Mouse (Mus musculus) T-cell, adult 2 months (primary cell): ENCODE data around the gene Fam221b.

Experiments used
- DNase-seq: peaks from one replicate; pipeline ENCODE4 v3.0.0; 2022; ENCODE audit warnings: low spot score

The Fam221b gene

DNA sequence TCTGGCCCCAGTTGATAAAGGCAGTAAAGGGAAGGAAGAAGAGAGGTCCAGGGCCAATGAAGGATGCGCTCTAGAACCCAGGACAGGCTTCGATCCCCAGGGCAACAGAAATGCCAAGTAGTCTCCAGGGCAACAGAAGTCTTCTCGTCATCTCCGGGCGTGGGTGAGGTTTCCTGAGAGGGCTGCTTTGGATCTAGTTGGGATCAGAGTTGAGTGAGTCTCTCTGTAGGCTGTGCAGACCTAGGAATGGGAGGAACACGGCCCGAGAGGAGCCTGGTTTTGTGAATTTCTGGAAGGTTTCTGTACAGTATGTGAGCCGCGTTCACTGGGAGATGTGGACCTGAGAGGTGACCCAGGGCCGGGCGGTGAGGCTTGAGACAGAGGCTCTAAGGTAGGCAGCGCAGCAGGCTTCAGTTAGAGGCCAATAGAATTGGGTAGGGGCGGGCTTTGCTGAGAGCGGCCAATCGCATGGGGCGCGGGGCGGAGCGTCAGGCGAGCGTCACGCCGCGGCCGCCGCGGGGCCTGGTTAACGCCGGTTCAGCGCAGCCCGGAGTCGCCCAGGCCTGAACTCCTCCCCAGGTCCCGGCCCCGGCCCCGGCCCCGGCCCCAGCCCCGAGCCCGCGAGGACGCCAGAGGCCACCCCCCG lies at the start of gene Fam221b, which contains the start of gene Tmem8b:
Gene Fam221b, minus strand, starts transcription at position 364 of the 646 bp plus-strand sequence.
Gene Tmem8b, plus strand, starts transcription at position 190 of the 646 bp plus-strand sequence.
- peak; percentile 85 for DNase-seq

DNA sequence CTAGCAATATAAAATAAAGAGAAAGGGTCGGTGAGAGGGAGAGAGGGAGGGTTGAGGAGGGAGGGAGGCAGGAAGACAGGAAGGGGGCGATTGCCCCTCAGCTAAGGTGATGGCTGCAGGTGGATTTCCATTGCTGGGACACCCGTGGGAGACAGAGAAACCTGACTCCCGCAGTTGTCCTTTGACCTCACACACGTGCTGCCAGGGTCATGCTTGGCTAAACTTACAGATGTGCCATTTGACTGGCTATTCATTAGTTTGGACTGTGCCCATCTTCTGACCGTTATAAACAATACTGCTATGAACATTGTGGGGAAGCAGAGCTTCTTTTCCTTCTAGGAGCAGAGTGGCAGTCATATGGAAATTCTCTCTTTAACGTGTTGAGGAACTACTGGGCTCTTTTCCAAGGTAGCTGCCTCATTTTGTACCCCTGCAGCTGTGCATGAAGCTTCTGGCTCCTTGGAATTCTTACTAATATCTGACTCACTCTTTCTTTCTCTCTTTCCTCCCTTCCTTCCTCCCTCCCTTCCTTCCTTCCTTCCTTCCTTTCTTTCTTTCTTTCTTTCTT lies 44.8 kb upstream of the Fam221b start:
- DNase-seq = no peak

DNA sequence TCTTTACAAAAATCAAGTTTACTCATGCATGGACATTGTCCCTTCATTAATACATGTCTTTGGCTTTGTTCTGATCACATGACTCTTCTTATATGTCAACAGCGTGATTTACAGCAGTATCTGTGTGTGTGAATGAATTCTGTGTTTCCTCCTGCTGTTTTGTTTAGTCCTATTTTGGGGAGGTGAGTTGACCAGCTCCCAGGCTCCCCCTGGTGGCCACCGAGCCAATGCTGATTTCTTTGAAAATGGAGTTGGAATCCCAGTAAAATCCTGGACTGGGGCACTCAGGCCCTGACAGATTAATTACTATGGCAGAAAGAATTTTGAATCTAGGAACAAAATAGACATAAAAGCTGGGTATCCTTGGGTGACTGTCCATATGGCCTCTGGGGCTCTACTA lies 42.9 kb upstream of the Fam221b start:
- DNase-seq = peak; percentile 61

DNA sequence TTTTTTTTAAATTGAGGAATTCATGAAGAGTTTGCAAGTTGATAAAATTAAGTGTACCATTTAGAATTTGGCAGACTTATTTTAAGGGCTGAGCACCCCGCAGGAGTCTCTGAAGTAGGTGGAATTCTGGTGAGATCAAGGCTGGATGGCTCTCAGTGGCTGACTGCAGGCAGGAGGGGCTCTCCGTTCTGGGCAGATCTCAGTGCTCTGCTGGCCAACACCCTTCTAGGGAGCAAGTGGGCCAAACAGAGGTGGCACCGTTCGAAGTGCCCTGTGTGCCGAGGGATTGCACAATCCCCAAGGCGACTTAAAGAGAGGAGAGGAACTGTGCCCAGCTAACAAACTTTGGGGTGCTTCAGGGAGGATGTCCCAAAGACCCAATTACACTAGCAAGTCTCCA lies 40.9 kb upstream of the Fam221b start, which contains the start of gene Olfr71:
Gene Olfr71, minus strand, starts transcription at position 387 of the 400 bp plus-strand sequence.
- no peak for DNase-seq

DNA sequence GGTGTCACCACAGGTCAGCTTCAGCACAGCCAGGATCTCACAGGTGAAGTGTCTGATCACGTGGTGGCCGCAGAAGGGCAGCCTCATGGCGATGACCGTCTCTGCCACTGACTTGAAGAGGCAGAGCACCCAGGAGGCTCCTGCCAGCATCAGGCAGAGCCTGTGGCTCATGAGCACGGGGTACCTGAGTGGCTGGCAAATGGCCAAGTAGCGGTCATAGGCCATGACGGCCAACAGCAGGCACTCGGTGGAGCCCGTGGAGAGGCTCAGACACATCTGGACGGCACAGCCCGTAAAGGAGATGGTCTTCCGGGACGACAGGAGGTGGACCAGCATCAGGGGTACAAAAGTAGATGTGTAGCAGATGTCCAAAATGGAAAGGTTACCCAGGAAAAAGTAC lies 37.0 kb upstream of the Fam221b start:
- DNase-seq = no peak

GRCm38 (mm10) chr4:43703851-43704250 lies 34.9 kb upstream of the Fam221b start:
- no peak for DNase-seq

GRCm38 (mm10) chr4:43703439-43703838 lies 34.5 kb upstream of the Fam221b start:
- DNase-seq = no peak

DNA sequence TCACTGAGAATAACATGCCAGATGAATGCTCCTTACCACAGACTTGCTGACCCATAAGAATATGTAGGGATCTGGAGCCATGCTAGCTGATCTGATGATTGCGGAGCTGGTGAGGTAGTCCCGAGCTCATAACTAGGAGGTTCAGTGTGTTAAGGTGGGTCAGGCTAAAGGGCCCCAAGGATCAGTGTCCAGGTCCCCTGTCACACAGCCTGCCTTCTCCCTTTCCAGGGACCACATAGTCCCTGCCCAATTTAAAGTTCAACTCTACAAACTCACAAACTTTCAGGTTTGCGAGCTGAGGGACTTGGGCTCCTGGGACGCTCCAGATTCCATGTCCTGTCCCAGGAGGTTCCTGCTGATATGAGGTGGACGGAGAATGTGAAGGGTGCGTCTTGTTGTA lies 31.8 kb upstream of the Fam221b start, which contains the start of gene Olfr70:
Gene Olfr70, minus strand, starts transcription at position 101 of the 400 bp plus-strand sequence.
- DNase-seq = no peak

GRCm38 (mm10) chr4:43696561-43696960 lies 27.6 kb upstream of the Fam221b start:
- no peak for DNase-seq

GRCm38 (mm10) chr4:43695249-43695671 lies 26.3 kb upstream of the Fam221b start:
- DNase-seq = no peak

DNA sequence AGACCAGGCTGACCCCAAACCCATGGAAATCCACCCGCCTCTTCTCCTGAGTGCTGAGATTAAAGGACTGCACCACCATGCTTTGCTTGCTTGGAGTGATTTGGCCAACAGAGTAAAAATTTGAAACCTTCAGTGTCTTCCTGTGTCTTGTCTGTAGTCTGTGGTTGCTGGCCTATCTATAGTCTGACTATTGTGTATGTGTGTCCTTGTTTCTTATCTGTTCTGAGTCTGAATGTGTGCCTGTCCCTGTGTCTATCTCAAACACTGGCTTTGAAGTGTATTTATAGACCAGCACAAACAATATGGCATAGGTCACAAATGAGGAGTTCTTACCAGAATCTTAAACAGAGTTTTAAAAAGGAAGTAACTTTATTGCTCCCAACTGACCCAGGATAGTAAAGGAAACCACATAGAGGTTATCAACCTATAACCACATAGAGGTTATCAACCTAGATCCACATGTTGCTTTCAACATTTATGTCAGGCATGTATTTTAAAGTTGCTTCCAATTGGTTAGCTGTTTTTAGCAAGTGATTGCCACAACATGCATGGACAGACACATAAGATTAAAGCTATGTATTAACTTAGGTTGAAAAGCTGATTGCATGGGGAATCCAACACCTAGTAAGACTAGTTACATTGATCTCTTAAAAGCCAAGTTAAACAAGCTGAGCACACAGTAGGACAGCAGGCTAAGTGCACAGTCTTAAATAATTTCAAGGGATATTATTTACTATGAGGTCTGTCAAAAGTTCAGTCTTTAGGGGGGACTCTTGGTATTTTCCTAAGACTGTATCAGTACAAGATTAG lies 25.7 kb upstream of the Fam221b start:
- DNase-seq = no peak

DNA sequence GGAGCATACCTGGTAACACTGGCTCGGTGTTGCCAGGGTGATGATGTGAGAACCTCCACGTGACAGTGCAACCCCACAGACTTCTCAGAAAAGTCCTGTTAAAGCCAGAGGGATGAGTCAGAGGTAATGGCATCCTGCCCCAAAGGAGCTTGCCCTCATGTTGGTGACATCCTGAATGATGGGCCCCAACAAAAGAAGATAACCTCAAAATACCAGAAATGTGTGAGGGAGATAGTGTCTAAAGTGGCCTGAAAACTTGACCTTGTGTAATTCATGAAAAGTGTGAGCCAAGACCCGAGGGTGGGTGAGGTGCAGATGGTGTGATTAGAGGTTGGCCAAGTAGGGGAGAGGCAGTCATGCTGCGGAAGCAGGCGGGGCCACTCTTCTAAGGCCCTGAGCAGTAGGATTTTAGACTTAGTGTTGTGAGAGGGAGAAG lies 24.9 kb upstream of the Fam221b start:
- DNase-seq = no peak

DNA sequence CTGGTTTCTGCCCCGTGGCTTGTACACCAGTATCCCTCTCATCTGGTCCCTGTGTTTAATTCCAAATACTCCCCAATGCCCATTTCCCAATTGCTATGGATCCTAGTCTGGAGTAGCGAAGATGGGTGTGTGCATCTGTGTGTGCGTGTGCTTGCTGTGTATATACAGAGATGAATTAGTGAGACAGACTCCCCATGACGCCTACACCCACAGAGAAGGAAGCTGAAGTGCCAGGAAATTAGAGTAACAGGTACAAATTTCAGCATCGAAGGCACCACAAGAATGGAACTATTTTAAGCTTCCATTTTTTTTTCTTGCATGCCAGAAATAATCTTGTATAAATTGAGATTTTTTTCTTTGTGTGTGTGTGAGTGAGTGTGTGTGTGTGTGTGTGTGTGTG lies 22.1 kb upstream of the Fam221b start:
- DNase-seq = no peak

DNA sequence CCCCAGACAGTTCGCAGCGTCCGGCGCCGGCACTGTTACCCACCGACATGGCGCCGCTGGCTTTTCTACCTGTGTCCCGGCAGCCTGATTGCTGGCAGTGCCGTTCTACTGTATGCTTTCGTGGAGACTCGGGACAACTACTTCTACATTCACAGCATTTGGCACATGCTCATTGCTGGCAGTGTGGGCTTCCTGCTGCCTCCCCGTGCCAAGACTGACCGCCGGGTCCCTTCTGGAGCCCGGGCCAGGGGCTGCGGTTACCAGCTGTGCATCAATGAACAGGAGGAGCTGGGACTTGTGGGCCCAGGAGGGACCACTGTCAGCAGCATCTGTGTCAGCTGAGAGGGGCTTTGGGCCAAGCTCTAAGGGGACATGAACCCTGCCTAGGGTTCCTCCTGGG lies 21.1 kb upstream of the Fam221b start:
- no peak for DNase-seq

DNA sequence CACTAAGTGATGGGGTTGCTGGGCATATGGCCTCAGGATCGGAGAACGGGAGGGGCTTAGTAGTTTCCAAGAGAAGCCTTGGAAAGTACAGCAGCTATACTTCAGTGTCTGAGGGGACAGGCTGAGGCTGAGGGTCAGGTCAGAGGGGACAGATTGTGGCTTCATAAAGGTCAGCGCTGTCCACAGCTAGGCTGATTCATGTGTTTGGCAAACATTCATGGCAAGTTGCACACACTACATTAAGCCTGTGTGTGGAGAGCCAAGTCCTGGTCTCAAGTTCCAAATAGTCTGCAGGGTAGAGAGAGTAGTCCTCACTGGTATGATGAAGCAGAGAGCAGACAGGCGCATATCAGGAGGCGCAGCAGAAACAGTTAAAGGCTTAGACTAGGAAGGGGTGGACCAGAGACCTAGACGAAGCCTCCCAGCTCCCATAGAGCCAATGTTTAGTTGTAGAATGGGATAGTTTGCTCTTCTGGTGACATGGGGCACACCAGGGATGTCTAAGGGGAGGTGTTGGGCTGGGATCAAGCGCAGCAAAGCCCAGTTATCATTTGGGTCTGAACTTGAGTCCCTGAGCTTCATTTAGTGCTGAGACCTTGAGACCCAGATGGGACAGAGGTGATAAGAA lies 10.6 kb upstream of the Fam221b start:
- DNase-seq = no peak

DNA sequence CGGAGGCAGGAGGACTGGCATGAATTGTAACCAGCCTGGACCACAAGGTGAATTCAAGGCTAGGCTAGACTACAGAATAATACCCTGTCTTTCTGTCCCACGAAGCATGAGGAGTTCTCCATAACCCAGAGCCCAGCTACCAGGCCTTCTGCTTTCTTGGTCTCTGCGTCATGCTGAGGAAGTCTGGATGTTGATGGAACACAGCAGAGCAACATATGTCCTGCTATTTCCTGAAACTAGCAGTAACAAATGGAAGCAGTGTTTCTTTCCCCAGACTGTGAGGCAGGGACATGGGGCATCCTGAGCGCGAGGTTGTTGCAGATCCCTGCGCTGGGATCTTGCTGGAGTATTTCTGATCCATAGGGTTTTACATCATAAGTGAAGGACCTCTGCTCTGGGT lies 9.6 kb upstream of the Fam221b start:
- no peak for DNase-seq

DNA sequence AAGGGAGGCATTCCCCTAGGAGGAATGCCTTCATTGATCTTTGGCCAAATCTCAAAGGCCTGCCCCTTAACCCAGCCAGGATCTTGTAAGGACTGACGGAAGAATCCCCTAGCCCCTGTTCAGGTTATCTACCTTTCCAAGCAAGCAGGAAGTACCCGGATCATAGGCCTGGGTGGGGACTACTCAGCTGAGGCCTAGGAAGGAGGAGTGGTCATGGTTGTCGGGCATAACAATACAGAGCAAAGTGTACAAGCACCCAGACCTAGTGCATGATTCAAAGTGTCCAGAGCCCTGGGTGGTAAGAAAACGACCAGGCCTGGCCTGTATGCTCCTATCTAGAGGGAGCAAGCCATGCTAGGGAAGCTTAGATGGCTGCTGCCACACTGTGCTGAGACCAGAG lies 6.7 kb upstream of the Fam221b start:
- no peak for DNase-seq

- DNase-seq = no peak
These were observed 6.0 kb upstream of the Fam221b start for GRCm38 (mm10) chr4:43674974-43675373.

DNA sequence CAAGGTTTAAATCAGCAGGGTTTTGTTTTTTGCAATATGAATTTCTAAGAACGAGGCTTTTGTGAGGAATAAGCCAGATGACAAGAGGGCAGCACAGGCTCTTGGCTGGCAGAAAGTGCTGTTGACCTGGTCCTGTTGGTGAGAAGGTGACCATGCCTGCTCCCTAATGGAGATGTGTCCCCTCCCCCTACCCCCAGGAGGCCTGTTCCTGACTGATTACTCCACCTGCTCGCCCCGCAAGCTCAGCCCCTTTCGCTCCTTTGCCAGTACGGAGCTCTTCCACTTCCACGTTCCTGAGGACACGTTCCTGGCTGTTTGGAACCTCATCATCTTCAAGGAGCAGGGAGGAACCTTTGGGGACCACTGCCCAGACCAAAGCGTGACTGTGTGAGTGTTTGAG lies 4.8 kb upstream of the Fam221b start:
- no peak for DNase-seq

- peak; percentile 67 for DNase-seq
These were observed 3.1 kb upstream of the Fam221b start for GRCm38 (mm10) chr4:43672070-43672469.

DNA sequence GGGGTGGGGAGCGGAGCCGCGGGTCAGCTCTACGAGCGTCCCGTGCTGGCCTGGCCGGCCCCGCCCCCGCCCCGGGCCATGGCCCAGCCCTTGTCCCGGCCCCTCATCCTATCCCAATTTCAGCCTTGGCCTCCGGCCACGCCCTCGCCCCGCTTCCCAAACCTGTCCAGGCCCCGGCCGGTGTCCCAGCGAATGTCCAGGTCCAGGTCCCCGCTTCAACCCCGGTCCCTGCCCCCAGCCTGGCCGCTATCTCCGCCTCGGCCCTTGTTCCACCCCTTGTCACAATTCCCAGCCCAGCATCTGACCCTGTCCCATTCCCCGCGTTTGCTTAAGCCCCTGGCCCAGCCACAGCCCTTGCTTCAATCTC lies 466 bp upstream of the Fam221b start:
- peak; percentile 8 for DNase-seq

DNA sequence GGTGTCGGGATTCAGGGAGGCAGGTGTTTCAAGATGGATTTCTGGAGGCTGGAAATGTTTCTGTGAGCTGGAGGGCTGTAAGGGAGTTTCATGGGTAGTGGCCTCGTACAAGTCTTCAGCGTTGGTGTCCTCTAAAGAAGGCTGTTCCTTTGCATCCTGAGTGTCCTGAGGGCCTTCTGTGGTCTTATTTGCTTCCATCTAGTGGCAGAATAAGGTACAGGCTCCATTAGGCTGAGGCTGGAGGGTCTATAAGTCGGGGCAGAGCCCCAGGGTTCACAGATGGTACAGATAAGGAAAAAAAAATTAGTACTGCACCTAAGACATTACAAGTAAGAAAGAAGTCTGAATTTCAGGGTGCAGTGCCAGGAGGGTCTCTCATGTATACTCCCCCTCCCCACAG lies 2.5 kb downstream of the Fam221b start:
- DNase-seq = no peak

- no peak for DNase-seq
These were observed 11.8 kb downstream of the Fam221b start for GRCm38 (mm10) chr4:43657146-43657545.
